Mouse (Mus musculus) CH12.LX (cell line): ENCODE results near the gene Ep400. TPM values are rescaled to one million over a fixed set of nuclear protein-coding genes. Genes with fewer than 3 reads are reported as not detected.

ENCODE experiments used
- DNase-seq: peaks from one replicate; pipeline ENCODE4 v3.0.0-alpha.2; 2013; ENCODE audit errors: extremely low read depth
- H3K27ac ChIP-seq: 2 replicates; pipeline ENCODE4 v1.5.1; 2012; ENCODE audit warnings: low read depth, mild to moderate bottlenecking, control low read depth, moderate library complexity; ENCODE audit not compliant: insufficient read depth
- H3K27me3 ChIP-seq: replicated peaks from 2 replicates; pipeline ENCODE3; 2012; ENCODE audit warnings: inconsistent platforms
- H3K36me3 ChIP-seq, 2 experiments: replicated peaks in 1 of 2; 2 replicates each; pipeline versions ENCODE3 to v1.6.1; 2012; ENCODE audit warnings: inconsistent platforms in 1 of 2, low read length in 1 of 2, mild to moderate bottlenecking in 1 of 2, mixed read lengths in 1 of 2, moderate library complexity in 1 of 2; ENCODE audit not compliant: control insufficient read depth in 1 of 2, insufficient read depth in 1 of 2
- H3K4me1 ChIP-seq, 2 experiments: 2 replicates each; pipeline ENCODE4 v1.6.1; 2012; ENCODE audit warnings: inconsistent platforms in 1 of 2, moderate library complexity in 1 of 2; ENCODE audit not compliant: insufficient read depth in 2 of 2, control insufficient read depth in 1 of 2
- H3K4me2 ChIP-seq: 2 replicates; pipeline ENCODE4 v1.6.1; 2012; ENCODE audit warnings: low read depth, mild to moderate bottlenecking, control low read depth; ENCODE audit not compliant: poor library complexity, insufficient read depth, severe bottlenecking
- H3K4me3 ChIP-seq, 3 experiments: fragments of 150-350 bp in 1 of 3; sonication (generic) in 1 of 3; replicated peaks in 1 of 3; 2 replicates each; pipeline versions ENCODE3 to v1.5.1; 2011 to 2012; ENCODE audit warnings: low read depth in 2 of 3, low read length in 2 of 3, mild to moderate bottlenecking in 2 of 3, moderate library complexity in 2 of 3, control low read depth in 1 of 3, improper control_type of control experiment in 1 of 3, inconsistent platforms in 1 of 3, mixed read lengths in 1 of 3; ENCODE audit not compliant: poor library complexity in 1 of 3
- H3K79me2 ChIP-seq: replicated peaks from 2 replicates; pipeline ENCODE4 v1.6.1; 2012; ENCODE audit warnings: mild to moderate bottlenecking, moderate library complexity; ENCODE audit not compliant: control insufficient read depth, poor library complexity, insufficient read depth, severe bottlenecking; ENCODE audit errors: extremely low read depth
- H3K9ac ChIP-seq: 2 replicates; pipeline ENCODE4 v1.6.1; 2012; ENCODE audit warnings: low read depth, mild to moderate bottlenecking, control low read depth, moderate library complexity; ENCODE audit not compliant: insufficient read depth
- H3K9me3 ChIP-seq: replicated peaks from 2 replicates; pipeline ENCODE3; 2012; ENCODE audit warnings: low read length, inconsistent platforms, mixed read lengths
- BHLHE40 ChIP-seq: IDR thresholded peaks from 2 replicates; pipeline ENCODE4 v1.6.1; 2011; ENCODE audit warnings: mild to moderate bottlenecking, low read depth, low read length, improper control_type of control experiment
- CHD1 ChIP-seq: IDR thresholded peaks from 2 replicates; pipeline ENCODE4 v1.6.1; 2012; ENCODE audit warnings: low read depth, low read length, improper control_type of control experiment, inconsistent platforms
- E2F4 ChIP-seq: IDR thresholded peaks from 2 replicates; pipeline ENCODE4 v1.6.1; 2011; ENCODE audit warnings: low read depth, low read length, improper control_type of control experiment; ENCODE audit not compliant: insufficient replicate concordance
- ELF1 ChIP-seq: IDR thresholded peaks from 2 replicates; pipeline ENCODE4 v1.6.1; 2014; ENCODE audit warnings: low read depth, mild to moderate bottlenecking, inconsistent platforms, low read length, improper control_type of control experiment
- IRF4 ChIP-seq: IDR thresholded peaks from 2 replicates; pipeline ENCODE4 v1.6.1; 2014; ENCODE audit warnings: low read depth, mild to moderate bottlenecking, inconsistent platforms, low read length, improper control_type of control experiment
- JUN ChIP-seq: IDR thresholded peaks from 2 replicates; pipeline ENCODE4 v1.6.1; 2011; ENCODE audit warnings: low read depth, mild to moderate bottlenecking, low read length, improper control_type of control experiment, moderate library complexity; ENCODE audit not compliant: insufficient read depth
- KAT2A ChIP-seq: IDR thresholded peaks from 2 replicates; pipeline ENCODE4 v1.6.1; 2012; ENCODE audit warnings: low read length, improper control_type of control experiment, inconsistent platforms; ENCODE audit not compliant: insufficient replicate concordance
- MAFK ChIP-seq: IDR thresholded peaks from 2 replicates; pipeline ENCODE4 v1.6.1; 2011; ENCODE audit warnings: low read length, improper control_type of control experiment; ENCODE audit not compliant: insufficient replicate concordance
- MAX ChIP-seq: IDR thresholded peaks from 2 replicates; pipeline ENCODE4 v1.6.1; 2011; ENCODE audit warnings: low read length, improper control_type of control experiment
- MAZ ChIP-seq: IDR thresholded peaks from 2 replicates; pipeline ENCODE4 v1.6.1; 2012; ENCODE audit warnings: low read depth, mild to moderate bottlenecking, inconsistent platforms, low read length, improper control_type of control experiment, moderate library complexity
- NELFE ChIP-seq: IDR thresholded peaks from 2 replicates; pipeline ENCODE4 v1.6.1; 2011; ENCODE audit warnings: low read depth, low read length, improper control_type of control experiment
- POLR2A ChIP-seq: IDR thresholded peaks from 2 replicates; pipeline ENCODE4 v1.6.1; 2011; ENCODE audit warnings: low read depth, mild to moderate bottlenecking, improper control_type of control experiment, low read length
- POLR2AphosphoS2 ChIP-seq: IDR thresholded peaks from 2 replicates; pipeline ENCODE4 v1.6.1; 2011; ENCODE audit warnings: low read depth, low read length, improper control_type of control experiment
- SIN3A ChIP-seq: IDR thresholded peaks from 2 replicates; pipeline ENCODE4 v1.6.1; 2012; ENCODE audit warnings: low read length, improper control_type of control experiment, inconsistent platforms
- ZC3H11A ChIP-seq: IDR thresholded peaks from 2 replicates; pipeline ENCODE4 v1.6.1; 2012; ENCODE audit warnings: low read depth, mild to moderate bottlenecking, inconsistent platforms, low read length, improper control_type of control experiment
- ZMIZ1 ChIP-seq: IDR thresholded peaks from 2 replicates; pipeline ENCODE4 v1.6.1; 2012; ENCODE audit warnings: low read depth, mild to moderate bottlenecking, inconsistent platforms, low read length, improper control_type of control experiment
- dilution Hi-C: fragments of 300-500 bp; cut with MboI; formaldehyde crosslinking; loops from 2 replicates; pipeline ENCODE4 v1.14.3; 2020; ENCODE audit warnings: low sequenced_read_pairs; ENCODE audit not compliant: extremely low pct_unique_long_range_greater_than_20kb, extremely low pct_ligation_motif_present
- in situ Hi-C: fragments of 300-500 bp; cut with MboI; formaldehyde crosslinking; loops from 3 replicates; pipeline ENCODE4 v1.14.3; 2019; ENCODE audit warnings: low sequenced_read_pairs, low pct_ligation_motif_present, low pct_unique_long_range_greater_than_20kb, mixed read lengths
- polyA plus RNA-seq: library from polyadenylated mRNA; unstranded; fragments of >175 nt; gene quantifications from 2 replicates; pipeline ENCODE4 v1.2.1, GENCODE M21; 2012; ENCODE audit warnings: low read depth; ENCODE audit not compliant: insufficient read length
- total RNA-seq, 2 experiments: library from RNA; depleted of rRNA; stranded (reverse); fragments of 300-350 nt in 1 of 2; fragments of >200 nt in 1 of 2; gene quantifications; 2 replicates each; pipeline ENCODE4 v1.2.3; 2012 to 2014

Gene Ep400
- total and polyA plus RNA-seq, 3 experiments: 12.1 to 55.8 (median 28.6) TPM

GRCm38 (mm10) chr5:110628156-110628555 is 142.4 kb downstream of the Ep400 start:
- Histone ChIP-seq H3K79me2 (no peaks in the 10 kb centered on the region), H3K4me3 (no peak overlapping the region), H3K4me1 (no peaks in the 10 kb centered on the region), H3K4me2 (no peak overlapping the region), H3K27me3 (peaks cover 21% of the 10 kb centered on the region), H3K27ac (no peak overlapping the region), H3K36me3 (no peaks in the 10 kb centered on the region), H3K9me3 (no peaks in the 10 kb centered on the region), H3K9ac (no peak overlapping the region)
- dilution Hi-C loops (no loop called here), in situ Hi-C loops (no loop called here)
- TF ChIP-seq POLR2A: no peak
- no peak for TF ChIP-seq KAT2A
- TF ChIP-seq JUN: no peak
- TF ChIP-seq NELFE: no peak
- no peak for TF ChIP-seq ZC3H11A
- no peak for TF ChIP-seq IRF4
- DNase-seq: no peak

DNA sequence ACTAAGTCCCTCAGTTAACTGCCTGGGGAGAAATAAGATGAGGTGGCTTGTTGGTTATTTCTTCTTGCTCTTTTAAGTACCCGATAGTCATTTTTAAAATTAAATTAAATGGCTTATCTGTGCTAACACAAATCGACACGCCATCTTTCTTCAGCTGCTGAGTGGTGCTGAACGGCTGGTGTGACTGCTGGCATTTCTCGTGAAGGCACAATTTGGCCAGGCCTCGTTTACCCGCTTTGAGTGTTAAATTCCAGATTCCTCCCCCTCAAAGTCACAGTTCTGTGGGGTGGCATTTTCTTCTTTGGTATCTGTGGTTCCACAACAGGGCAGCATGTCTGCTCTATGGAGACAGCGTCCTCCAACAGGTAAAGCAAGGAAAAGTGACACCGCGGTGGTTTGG is 143.2 kb downstream of the Ep400 start:
- no peaks in the 10 kb centered on the region for H3K4me1 ChIP-seq
- no peak overlapping the region for H3K4me3 ChIP-seq
- H3K9ac ChIP-seq: no peak overlapping the region
- TF ChIP-seq E2F4 (no peak), BHLHE40 (no peak), MAZ (no peak), CHD1 (no peak), MAX (no peak), ELF1 (no peak), ZMIZ1 (no peak), JUN (no peak), POLR2AphosphoS2 (no peak), MAFK (no peak), SIN3A (no peak)
- H3K9me3 ChIP-seq: no peaks in the 10 kb centered on the region
- in situ Hi-C loops (no loop called here), dilution Hi-C loops (no loop called here)
- H3K36me3 ChIP-seq: no peaks in the 10 kb centered on the region
- H3K4me2 ChIP-seq: no peak overlapping the region
- H3K27ac ChIP-seq: no peak overlapping the region
- H3K27me3 ChIP-seq: peaks cover 24% of the 10 kb centered on the region
- H3K79me2 ChIP-seq: no peaks in the 10 kb centered on the region
- no peak for DNase-seq
